In genomic region chr7:6586096-6586759, GRCm38 (mm10) we compare ENCODE assay signal across 11 mouse cellular contexts. TPM values are rescaled to one million over a fixed set of nuclear protein-coding genes. Genes with fewer than 3 reads are reported as not detected.
DNase-seq lines count a peak whose midpoint lies in the region; ATAC-seq and TF ChIP-seq lines count a peak whose summit lies in the region.
"Had no signal": no experiment of that assay in that cellular context is flagged by ENCODE, and none has a peak within 500 bp of the region (broad histone marks: within the 10 kb centered on the region; RNA-seq: fewer than 3 reads in every experiment).

No protein-coding gene starts in this region.

- WGBS in kidney, embryonic 15.5 days, result 51% methylated on average over 8 of the region's 8 CpGs
- WGBS in limb, embryonic 14.5 days, result 46% methylated on average over 8 of the region's 8 CpGs

- no peaks in the 10 kb centered on the region for H3K36me3 ChIP-seq in kidney, embryonic 15.5 days
- no peaks in the 10 kb centered on the region for H3K36me3 ChIP-seq in limb, embryonic 14.5 days (ENCODE audit: control insufficient read depth, insufficient read depth, low read length)

- H3K4me1 ChIP-seq in kidney, embryonic 15.5 days, result no peaks in the 10 kb centered on the region
- H3K4me1 ChIP-seq in limb, embryonic 14.5 days (ENCODE audit: control insufficient read depth, insufficient read depth, low read length), result no peaks in the 10 kb centered on the region

- H3K4me2 ChIP-seq in kidney, embryonic 15.5 days, result no peak overlapping the region
- H3K4me2 ChIP-seq in limb, embryonic 14.5 days (replicated peaks; ENCODE audit: low read depth, low read length, severe bottlenecking), result no peak overlapping the region

- no peaks in the 10 kb centered on the region for H3K27me3 ChIP-seq in kidney, embryonic 15.5 days
- no peaks in the 10 kb centered on the region for H3K27me3 ChIP-seq in limb, embryonic 14.5 days (ENCODE audit: control insufficient read depth, insufficient read depth, low read length)

- DNase-seq in kidney, adult 18-20 months, result no peak
- DNase-seq in ES-CJ7 (ENCODE audit: low read depth, low spot score), result peak; percentile 46
- peak; percentile 60 for DNase-seq in brain, embryonic 14.5 days (ENCODE audit: low read depth)
- DNase-seq in limb, embryonic 14.5 days (ENCODE audit: low spot score), result peak; percentile 40
- DNase-seq in adrenal gland, adult 8-10 months, result no peak
- no peak for DNase-seq in lung, postnatal 10 days
- no peak for DNase-seq in cerebellum, adult 11 months

- no peak overlapping the region for H3K27ac ChIP-seq in kidney, embryonic 15.5 days
- H3K27ac ChIP-seq in limb, embryonic 14.5 days (replicated peaks; ENCODE audit: low read depth, low read length), result no peak overlapping the region

- H3K4me3 ChIP-seq in kidney, embryonic 15.5 days (replicated peaks), result no peak overlapping the region
- H3K4me3 ChIP-seq in limb, embryonic 14.5 days (replicated peaks; ENCODE audit: low read length), result no peak overlapping the region

- no peak for TF ChIP-seq POLR2A in brain, embryonic 14.5 days (IDR thresholded peaks at IDR 0.05; ENCODE audit: borderline replicate concordance, extremely low read depth, insufficient read depth, insufficient read length, poor library complexity, severe bottlenecking)
- no peak for TF ChIP-seq POLR2A in limb, embryonic 14.5 days (IDR thresholded peaks at IDR 0.05; ENCODE audit: borderline replicate concordance, extremely low read depth, insufficient read depth, insufficient read length)

- TF ChIP-seq CTCF in brain, embryonic 14.5 days (IDR thresholded peaks at IDR 0.05; ENCODE audit: borderline replicate concordance, extremely low read depth, insufficient read depth, insufficient read length), result no peak

- H3K9ac ChIP-seq in kidney, embryonic 15.5 days, result no peak overlapping the region
- H3K9ac ChIP-seq in limb, embryonic 14.5 days (ENCODE audit: low read depth, low read length, severe bottlenecking), result no peak overlapping the region

- H3K9me3 ChIP-seq in kidney, embryonic 15.5 days (replicated peaks), result no peaks in the 10 kb centered on the region
- no peaks in the 10 kb centered on the region for H3K9me3 ChIP-seq in limb, embryonic 14.5 days (ENCODE audit: control insufficient read depth, low read length)

- ATAC-seq in kidney, embryonic 15.5 days (replicated peaks; ENCODE audit: low FRiP score), result 0 out of 2 replicates have a peak, but pooled peaks have one; percentile 46
- no peak for ATAC-seq in limb, embryonic 14.5 days (ENCODE audit: low FRiP score, low read depth)

RNA-seq across cellular contexts. Expression of gene Olfr1350, which starts 21.6 kb away (rescaled TPM):
- polyA plus RNA-seq in kidney, embryonic 15.5 days (2015; fragmentation: Nextera tagmentation; extraction: Ambion mirVana), result not detected in 2 replicates
- not detected in 2 replicates for polyA plus RNA-seq in brain, embryonic 14.5 days (2012; rRNA removed)
- not detected in 2 replicates for polyA plus RNA-seq in limb, embryonic 14.5 days (2012; rRNA removed)
- not detected in 2 replicates for polyA plus RNA-seq in limb, embryonic 14.5 days (2014; fragmentation: Nextera tagmentation; extraction: Ambion mirVana)
- not detected for total RNA-seq in adrenal gland, adult 8-10 months (2022)
- total RNA-seq: adrenal gland, adult 18-20 months; gastrocnemius, adult 8-10 months; layer of hippocampus, postnatal 10 days had no signal

Comparison
In these comparisons a context has a peak if more than half of its experiments do, and no peak if none do; other contexts are left out.
1. DNase-seq: peak in ES-CJ7 (single experiment), brain, embryonic 14.5 days (single experiment) and limb, embryonic 14.5 days (single experiment); none in kidney, adult 18-20 months (single experiment), adrenal gland, adult 8-10 months (single experiment), lung, postnatal 10 days (single experiment) and cerebellum, adult 11 months (single experiment).